Mouse (Mus musculus) testis, postnatal 10 days (tissue): Measurements from ENCODE around the gene Prr18.
"Not testable (repeated sequence)": the region's sequence is repeated elsewhere in the genome, so short reads cannot be mapped to it uniquely, and the experiment has no call there.

Experiments
- DNase-seq: peaks from one replicate; pipeline ENCODE4 v3.0.0; 2021; ENCODE audit warnings: low spot score

The Prr18 gene

DNA sequence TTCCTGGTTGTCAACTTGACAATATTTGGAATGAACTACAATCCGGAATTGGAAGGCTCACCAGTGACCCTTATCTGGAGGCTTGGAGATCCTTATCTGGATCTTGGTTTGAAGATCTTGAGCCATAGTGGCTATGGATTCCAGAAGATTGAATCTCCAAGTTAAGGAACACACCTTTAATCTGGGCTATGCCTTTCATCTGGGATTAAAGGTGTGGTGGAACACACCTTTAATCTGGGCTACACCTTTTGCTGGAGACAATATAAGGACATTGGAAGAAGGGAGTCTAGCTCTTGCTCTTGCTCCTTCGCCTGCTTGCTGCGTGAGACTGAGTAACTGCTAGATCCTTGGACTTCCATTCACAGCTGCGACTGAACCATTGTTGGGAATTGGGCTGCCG lies at the start of gene Prr18:
Gene Prr18, plus strand, starts transcription at position 301 of the 400 bp plus-strand sequence.
- DNase-seq = not testable (repeated sequence)

DNA sequence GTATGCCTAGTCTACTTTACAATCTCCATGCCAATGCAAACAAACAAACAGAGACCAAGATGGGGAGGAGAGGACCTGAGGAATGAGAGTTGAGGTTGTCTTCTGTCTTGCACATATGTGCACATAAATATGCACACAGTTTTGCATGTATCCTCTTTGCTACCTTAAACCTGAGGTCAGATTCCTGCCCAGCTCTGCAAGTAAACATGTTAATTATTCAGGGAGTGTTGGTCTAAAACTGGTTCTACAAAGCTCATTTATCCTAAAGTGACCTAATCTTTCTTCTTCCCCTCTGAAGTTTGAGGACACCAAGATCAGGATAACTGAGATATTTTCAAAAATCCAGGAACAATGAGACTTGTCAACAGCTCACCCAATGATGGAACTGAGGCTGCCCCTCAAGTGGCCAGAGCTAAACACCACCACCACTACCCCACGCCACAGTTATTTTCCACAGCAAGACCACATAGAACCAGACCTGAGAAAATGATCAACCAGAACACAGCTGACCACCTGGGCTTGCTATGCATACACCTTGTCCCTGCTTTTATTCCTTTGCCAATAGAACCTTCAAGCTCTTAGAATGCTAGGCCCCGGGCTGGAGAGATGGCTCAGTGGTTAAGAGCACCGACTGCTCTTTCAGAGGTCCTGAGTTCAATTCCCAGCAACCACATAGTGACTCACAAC lies 47.1 kb upstream of the Prr18 start:
- DNase-seq = no peak

DNA sequence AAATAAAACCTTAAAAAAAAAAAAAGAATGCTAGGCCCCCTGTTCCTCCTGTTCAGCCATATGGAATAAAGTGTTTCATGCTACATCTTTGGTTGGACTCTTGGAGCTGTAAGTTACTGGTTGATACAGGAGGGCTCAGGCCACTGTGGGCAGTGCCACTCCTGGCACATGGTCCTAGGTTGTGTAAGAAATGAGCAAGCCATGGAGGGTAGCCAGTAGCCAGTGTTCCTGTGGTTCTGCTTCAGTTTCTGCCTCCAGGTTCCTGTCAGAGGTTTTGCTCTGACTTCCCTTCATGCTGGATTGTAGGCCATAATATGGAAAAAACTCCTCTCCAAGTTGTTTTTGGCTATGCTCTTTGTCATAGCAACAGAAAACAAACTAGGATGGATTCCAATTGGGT lies 46.5 kb upstream of the Prr18 start:
- DNase-seq = no peak

DNA sequence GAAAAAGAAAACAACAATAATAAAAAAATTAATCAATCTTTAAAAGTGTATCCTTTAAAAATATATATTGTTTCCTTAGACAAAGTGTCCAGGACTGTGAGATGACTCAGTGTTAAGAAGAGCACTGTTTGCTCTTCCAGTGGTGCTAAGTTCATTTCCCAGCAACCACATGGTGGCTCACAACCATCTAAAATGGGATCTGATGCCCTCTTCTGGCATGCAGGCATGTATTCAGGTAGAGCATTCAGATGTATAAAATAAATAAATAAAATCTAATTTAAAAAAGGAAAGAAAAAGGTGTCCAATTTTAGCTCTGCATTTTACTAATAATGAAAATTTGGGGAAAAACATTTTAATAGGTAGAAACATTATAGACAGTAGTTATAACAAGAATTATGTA lies 41.4 kb upstream of the Prr18 start:
- no peak for DNase-seq

DNA sequence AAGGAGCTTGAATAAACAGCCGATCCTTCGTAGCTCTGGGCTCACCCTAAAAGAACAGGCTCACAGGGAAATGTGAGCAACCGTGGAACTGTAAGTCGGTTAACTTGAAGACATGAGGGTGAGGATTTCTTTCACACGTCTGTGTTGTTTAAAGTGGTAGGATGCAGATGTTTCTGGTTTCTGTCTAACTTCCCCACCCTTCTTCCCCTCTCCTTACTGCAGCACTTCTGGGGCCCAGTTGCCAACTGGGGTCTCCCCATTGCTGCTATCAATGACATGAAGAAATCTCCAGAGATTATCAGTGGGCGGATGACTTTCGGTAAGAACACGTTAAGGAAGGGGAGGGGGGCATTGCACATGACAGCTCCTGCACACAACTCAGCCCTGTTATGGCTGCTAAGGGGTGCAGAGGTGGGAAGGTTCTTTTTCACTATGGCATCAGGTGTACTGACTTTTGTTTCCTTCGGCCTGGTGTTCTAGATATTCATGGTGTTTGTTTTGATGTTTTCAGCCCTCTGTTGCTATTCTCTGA lies 40.9 kb upstream of the Prr18 start:
- DNase-seq = no peak

DNA sequence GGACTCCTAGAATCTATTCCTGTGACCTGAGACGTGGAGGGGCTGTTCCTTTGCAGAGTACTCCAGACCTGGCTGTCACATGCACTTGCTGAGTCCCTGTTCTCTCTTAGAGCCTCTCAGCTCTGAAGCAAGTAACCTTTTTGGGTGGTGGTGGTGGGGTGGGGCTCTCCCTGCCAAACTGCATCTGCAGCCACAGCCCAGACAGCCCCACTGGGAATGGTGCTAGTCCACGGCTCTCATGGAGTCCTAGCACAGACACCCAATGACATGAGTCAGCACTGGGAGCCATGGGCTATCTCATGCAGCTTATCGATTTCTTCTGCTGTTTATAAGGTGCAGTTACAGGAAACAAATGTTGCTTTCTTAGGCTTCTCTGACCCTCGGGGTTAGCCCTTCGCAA lies 39.5 kb upstream of the Prr18 start:
- no peak for DNase-seq

DNA sequence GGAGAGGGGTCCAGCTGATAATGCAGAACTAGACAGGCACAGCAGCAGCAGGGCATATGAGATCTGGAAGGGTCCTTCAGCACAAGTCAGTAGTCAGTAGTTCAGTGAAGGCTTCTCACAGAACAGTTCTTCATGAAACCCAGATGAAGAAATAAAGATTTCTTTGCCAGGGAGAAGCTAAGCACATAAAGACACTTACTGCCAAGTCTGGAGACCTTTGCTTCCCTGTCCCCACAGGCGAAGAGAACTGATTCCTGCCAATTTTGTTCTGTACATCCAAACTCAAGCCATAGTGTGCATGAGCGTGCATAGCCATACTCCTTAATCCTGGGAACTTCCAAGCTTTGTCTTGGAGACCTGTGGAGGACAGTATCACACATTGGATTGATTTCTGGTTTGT lies 39.0 kb upstream of the Prr18 start:
- no peak for DNase-seq

DNA sequence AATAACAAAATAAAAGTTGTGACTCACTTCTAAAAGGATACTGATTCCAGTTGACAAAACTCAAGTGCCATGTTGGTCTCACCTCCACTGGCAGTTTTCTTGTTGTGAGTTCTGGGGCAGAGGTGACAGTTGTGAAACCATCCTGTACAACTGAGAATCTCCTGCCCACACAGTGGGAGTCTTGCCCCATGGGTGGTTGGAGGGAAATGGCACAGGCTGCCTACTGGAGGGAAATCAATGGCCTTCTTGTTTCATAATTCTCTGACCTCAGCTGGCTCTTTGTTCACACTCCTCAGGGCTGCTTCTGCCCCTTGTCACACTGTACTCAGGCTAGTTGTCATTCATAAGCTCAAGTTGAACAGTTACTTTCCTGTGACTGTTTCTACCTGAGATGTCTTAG lies 37.7 kb upstream of the Prr18 start:
- DNase-seq = no peak

DNA sequence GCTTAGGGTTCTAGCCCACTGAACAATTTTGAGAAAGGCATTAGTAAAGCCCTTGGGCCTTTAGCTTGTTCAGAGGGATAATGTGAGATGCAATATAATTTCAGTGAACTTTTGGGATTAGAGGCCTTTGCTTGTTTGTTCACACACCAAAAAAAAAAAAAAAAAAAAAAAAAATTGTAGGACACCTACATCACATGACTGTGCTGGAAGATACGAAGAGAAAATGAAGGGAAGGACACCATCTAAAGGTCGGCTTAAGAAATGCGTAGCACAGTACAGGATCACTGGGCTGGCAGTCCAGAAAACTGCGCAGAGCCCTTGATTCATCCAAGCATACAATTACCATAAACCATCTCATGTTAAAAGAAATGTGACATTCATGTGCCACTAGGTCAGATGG lies 35.7 kb upstream of the Prr18 start:
- DNase-seq = no peak

DNA sequence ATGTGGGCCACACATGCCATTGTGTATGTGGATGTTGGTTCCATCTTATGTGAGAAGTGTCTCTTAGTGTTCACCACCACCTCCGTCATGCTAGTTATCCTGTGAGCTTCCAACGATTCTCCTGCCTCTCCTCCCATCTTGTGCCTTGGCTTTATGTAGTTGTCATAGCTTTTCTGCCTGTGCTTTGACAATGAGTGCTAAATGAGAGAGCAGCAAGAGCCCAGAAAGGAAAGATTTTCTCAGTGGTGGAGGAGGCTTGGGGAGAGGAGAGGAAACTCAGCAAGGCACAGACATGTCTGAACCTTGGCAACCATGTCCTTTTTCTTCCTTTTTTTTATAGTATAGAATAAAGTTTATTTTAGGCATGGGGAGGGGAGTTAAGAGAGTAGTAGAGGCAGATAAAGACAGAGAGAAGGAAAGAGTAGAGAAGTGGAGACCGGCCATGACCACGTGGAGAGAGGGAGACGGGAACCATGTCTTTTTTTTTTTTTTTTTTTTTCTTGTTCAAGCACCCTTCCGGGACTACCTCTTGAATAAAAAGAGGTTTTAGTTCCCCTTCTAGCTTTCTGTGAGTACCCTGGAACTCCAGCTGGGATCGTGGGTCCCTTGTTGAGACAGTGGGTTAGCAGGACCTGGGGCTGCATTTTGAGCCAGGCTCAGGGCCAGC lies 34.4 kb upstream of the Prr18 start:
- DNase-seq = no peak

DNA sequence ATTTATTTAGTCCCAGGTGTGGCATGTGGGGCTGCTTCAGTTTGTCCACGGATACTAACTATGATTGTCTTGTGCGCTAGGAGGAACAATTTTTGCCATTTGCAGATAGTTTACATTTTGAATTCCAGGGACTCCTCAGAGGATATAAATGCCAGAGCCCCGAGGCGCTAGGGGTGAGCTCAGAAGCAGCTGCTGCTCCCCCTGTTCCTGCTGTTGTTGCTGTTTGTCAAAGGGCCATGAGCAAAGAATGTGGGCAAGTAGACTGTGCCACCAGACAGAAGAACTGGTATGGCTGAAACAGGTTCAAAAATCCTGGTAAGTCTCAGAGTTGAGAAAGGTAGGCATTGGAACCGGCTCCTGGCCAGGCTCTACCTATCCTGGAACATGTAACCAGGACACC lies 33.6 kb upstream of the Prr18 start:
- no peak for DNase-seq

DNA sequence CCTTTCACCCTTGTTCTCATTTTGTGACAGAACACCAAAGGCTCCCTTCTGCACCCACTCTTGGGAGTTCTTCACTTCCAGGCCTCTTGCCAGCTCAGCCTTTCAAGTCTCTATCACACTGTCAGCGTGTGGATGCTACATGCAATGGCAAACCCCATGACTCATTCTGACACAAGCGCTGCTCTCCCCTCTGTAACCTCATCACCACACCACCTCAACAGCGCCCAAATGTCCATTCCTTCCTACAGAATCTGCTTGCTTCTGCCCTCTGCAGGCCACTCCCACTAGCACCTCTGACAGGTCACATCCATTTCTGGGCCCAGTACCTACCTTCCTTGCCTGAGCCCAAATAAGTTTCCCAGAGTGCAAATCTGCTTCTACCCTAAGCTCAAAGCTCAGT lies 31.5 kb upstream of the Prr18 start:
- no peak for DNase-seq

DNA sequence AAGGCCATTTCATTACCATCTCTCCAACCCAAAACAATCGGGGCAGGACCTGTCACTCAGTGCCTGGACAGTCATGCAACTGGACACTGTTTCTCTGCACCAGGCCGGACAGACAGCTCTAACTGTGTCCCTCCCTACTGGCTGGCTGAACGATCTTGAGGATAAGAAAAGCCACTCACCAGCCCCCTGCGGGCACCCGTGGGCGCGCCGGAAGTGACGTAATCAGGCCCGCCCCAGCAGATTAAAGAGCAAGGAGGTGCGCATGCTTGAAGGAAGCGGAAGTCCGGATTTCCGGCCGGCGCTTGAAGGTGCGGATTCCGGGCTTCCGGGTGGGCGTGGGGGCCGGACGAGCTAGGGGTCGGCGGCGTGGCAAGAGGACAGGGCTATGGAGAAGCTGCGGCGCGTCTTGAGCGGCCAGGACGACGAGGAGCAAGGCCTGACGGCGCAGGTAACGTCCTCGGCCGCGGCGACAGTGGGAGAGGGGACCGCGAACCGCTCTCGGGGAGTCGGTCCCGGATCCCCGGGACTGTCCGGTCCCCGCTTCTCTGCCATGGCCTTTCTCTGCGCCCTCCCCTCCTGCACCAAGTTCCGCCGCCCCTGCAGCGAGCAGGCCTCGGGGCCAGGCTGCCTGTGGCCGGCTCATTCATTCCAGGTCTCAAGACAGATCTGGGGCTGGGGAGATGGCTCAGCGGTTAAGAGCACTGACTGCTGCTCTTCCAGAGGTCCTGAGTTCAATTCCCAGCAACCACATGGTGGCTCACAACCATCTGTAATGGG lies 26.2 kb upstream of the Prr18 start, which contains the start of gene Sft2d1:
Gene Sft2d1, plus strand, starts transcription at position 265 of the 777 bp plus-strand sequence.
- DNase-seq = peak; percentile 96

DNA sequence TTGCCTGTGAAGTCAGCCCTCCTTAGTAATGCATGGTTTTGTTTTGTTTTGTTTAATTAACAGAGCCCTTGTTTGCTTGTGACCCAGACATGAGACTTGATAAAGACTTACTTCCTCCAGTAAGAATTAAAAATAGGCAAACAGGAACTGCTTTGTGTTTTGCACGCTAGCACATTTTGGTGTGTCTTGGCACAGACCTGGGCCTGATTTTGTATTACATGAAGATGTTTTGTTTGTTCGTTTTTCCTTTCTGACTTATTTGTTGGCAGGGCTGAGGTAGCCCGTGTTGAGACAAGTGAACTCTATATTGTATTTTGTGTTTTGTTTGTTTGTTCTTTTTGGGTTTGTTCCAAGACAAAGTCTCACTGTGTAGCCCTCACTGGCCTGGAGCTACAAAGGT lies 25.5 kb upstream of the Prr18 start:
- no peak for DNase-seq

DNA sequence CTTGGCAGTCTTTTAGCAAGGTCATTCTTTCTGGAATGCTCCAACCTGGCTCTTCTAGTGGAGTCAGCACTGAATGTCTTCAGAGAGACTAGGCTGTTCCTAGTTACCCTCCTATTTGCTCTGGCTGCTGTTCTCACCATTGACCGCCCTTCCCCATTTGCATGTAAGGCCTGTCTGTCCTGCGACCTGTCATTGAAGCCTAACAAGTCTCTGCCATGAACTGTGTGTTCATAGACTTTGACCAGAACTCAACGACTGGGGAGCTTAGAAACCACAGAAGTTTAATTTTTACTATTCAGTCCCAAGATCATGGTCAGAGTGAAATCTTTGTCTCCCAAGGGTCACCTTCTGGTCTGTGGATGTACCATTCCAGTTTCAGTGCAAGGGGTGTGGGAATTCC lies 23.3 kb upstream of the Prr18 start:
- no peak for DNase-seq

DNA sequence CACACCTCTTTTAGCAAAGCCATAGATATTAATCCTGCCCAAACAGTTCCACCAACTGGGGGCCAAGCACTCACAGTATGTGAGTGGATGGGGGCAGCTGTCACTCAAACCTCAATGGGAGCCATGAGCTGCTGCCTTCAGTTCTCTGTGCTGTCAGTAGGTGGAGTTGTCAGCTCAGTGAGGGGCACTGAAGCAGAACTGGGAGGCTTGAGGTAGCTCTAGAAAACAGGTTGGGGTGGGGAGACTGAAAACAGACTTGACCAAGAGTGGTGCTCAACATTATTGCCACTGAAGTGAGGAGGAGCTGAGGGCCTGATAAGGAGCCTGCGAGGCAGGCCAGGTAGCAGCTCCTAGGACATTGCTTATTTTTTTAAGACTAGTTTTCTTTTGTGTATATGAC lies 21.0 kb upstream of the Prr18 start:
- no peak for DNase-seq

DNA sequence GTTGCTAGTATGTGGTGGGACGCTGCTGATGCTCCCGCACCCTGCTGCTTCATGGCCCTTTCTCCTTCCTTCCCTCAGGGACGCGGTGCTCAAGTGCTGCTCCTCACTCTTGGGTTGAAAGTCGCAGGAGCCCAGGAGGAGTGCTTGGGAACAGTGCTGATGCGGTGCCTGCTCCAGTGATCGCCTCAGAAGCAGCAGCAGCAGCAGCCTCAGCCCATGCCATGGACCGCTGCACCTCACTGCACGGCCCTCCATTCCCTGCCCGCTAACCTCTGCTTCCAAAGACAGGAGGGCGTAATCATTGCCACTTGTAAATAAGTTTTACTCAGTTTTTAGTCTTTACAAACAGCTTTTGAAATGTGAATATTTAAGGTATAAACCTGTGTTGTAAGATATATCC lies 10.4 kb upstream of the Prr18 start:
- DNase-seq = not testable (repeated sequence)

DNA sequence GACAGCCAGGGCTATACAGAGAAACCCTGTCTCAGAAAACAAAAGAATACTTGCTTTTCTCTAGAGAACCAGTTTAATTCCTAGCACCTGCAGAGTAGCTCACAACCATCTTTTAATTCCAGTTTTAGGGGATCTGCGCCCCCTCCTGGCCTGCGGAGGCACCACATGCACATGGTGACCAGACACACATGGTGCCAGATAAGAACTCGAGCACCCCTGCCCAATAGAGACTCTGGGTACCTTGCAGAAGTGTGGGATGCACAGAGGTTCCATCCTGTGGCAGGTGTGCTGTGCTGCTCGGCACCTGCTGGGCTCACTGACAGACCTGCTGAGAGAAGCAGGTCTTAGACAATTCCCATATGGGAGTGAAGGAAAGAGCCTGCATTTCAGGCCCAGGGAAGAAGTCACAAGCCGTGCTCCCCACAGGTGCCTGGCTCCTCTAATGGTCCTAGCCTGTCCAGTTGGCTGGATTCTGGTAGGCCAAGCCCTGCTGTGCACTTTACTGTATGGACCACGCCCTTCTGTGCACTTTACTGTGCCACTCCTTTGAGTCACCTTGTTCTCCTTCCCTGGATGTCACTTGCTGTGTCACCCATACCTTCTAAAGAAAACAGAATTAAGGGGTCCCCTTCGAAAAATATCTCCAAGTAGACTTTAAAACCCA lies 8.6 kb upstream of the Prr18 start:
- no peak for DNase-seq

DNA sequence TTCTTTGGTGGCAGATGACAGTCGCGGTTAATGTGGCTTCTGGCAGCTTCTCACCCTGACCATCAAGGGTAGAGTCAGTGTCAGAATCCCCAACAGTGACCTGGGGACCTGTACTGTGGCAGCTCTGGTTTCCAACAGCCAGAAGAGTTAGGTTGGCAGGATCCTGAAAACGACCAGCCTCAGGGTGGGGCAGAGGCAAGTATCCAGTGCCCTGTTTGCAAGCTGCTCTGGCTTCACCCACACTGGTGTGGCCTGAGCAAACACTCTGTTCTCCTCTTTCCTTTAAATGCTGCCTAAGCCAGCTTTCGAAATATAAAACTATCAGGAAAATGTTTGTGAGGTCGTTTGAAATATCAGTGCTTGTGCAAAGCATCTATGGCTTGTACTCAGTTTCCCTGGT lies 6.7 kb upstream of the Prr18 start:
- DNase-seq = no peak

DNA sequence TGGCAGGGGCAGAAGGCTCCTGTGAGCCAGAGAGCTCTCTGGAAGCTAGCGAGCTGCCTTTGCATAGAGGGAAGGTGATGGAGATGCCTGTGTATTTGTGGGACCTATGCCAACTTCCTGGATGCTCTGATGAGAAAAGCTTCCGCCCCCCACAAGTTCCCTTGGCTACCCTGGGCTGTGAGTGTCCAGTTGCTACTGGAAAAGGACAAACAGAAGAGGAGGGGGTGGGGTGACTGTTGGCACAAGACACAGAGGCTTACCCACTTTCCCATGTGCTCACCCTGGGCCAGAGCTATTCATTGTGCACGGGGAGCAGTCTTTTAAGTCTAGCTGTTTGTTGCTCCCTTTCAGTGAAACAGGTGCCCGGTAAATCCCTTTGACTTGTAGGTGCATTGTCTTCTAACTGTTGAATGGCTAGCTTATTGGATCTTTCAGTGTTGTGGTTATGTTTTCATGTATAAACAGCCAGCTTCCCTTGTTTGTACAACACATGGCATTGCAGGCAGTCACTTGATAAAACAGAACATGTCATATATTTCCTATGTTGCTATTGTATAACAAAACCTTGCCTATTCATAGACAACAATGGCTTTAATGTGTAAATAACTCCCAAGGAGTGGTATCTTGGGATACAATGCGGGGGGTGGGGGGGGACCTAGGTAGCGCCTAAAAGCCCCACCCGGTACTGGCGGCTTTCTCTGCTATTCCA lies 2.6 kb downstream of the Prr18 start:
- no peak for DNase-seq
